Mouse (Mus musculus): ENCODE data around the gene Atg9b. TPM values are rescaled to one million over a fixed set of nuclear protein-coding genes. Genes with fewer than 3 reads are reported as not detected.

Gene Atg9b
- polyA plus RNA-seq, 1 experiment: 4.0 TPM

GRCm38 (mm10) chr5:24387264-24388241 lies 4.4 kb downstream of the Atg9b start:
- H3K4me2 ChIP-seq (ENCODE audit: low read depth): peak overlapping the region; percentile 35
- no peak overlapping the region for H3K4me3 ChIP-seq
- H3ac ChIP-seq (ENCODE audit: control insufficient read depth, insufficient read length): peak overlapping the region; percentile 14
- no peaks in the 10 kb centered on the region for H3K36me3 ChIP-seq (ENCODE audit: control insufficient read depth, insufficient read depth)
- TF ChIP-seq MYOG (IDR thresholded peaks at IDR 0.05; ENCODE audit: control insufficient read depth in 1 of 3, insufficient read depth in 1 of 3, insufficient read length in 2 of 3, low read depth in 2 of 3) (peak in 1 of 3 experiments; percentile 64), MYOD1 (IDR thresholded peaks at IDR 0.05; ENCODE audit: control insufficient read depth in 1 of 3, insufficient read length in 2 of 3, low read depth in 2 of 3) (peak in 2 of 3 experiments; percentile 28 to 29), TCF3 (IDR thresholded peaks at IDR 0.05; ENCODE audit: insufficient read length, low read depth) (no peak)
- no peaks in the 10 kb centered on the region for H3K27me3 ChIP-seq (ENCODE audit: control insufficient read depth, insufficient read depth, insufficient read length)
- H3K79me2 ChIP-seq (ENCODE audit: control insufficient read depth, insufficient read depth): no peaks in the 10 kb centered on the region

GRCm38 (mm10) chr5:24385887-24386550 lies 5.9 kb downstream of the Atg9b start:
- Histone ChIP-seq H3K36me3 (ENCODE audit: control insufficient read depth, insufficient read depth) (no peaks in the 10 kb centered on the region), H3K27me3 (ENCODE audit: control insufficient read depth, insufficient read depth, insufficient read length) (no peaks in the 10 kb centered on the region), H3K4me2 (ENCODE audit: low read depth) (no peak overlapping the region), H3K79me2 (ENCODE audit: control insufficient read depth, insufficient read depth) (no peaks in the 10 kb centered on the region), H3ac (ENCODE audit: control insufficient read depth, insufficient read length) (no peak overlapping the region), H3K4me3 (no peak overlapping the region)
- no peak for TF ChIP-seq MYOD1 (IDR thresholded peaks at IDR 0.05; ENCODE audit: control insufficient read depth in 1 of 3, insufficient read length in 2 of 3, low read depth in 2 of 3)
- no peak for TF ChIP-seq POLR2AphosphoS2 (IDR thresholded peaks at IDR 0.05; ENCODE audit: insufficient read length, low read depth)
- no peak for TF ChIP-seq TCF3 (IDR thresholded peaks at IDR 0.05; ENCODE audit: insufficient read length, low read depth)
- no peak for TF ChIP-seq TCF12 (IDR thresholded peaks at IDR 0.05; ENCODE audit: insufficient read depth, poor library complexity, severe bottlenecking)
- TF ChIP-seq SRF (IDR thresholded peaks at IDR 0.05; ENCODE audit: control insufficient read depth, insufficient read length, low read depth): no peak
- TF ChIP-seq POLR2A (IDR thresholded peaks at IDR 0.05; ENCODE audit: insufficient read length, low read depth): no peak
- no peak for TF ChIP-seq MYOG (IDR thresholded peaks at IDR 0.05; ENCODE audit: control insufficient read depth in 1 of 3, insufficient read depth in 1 of 3, insufficient read length in 2 of 3, low read depth in 2 of 3)
- TF ChIP-seq E2F4 (IDR thresholded peaks at IDR 0.05; ENCODE audit: insufficient read depth): no peak
- TF ChIP-seq USF1 (IDR thresholded peaks at IDR 0.05; ENCODE audit: low read depth): no peak
- no peak for TF ChIP-seq MAX (IDR thresholded peaks at IDR 0.05; ENCODE audit: low read depth)
- no peak for TF ChIP-seq CEBPB (IDR thresholded peaks at IDR 0.05; ENCODE audit: insufficient read depth, poor library complexity, severe bottlenecking)
- no peak for TF ChIP-seq REST (IDR thresholded peaks at IDR 0.05; ENCODE audit: insufficient read depth, insufficient read length)

GRCm38 (mm10) chr5:24385374-24385773 lies 6.6 kb downstream of the Atg9b start:
- Histone ChIP-seq H3K79me2 (ENCODE audit: control insufficient read depth, insufficient read depth) (no peaks in the 10 kb centered on the region), H3ac (ENCODE audit: control insufficient read depth, insufficient read length) (no peak overlapping the region), H3K27me3 (ENCODE audit: control insufficient read depth, insufficient read depth, insufficient read length) (no peaks in the 10 kb centered on the region), H3K4me2 (ENCODE audit: low read depth) (no peak overlapping the region), H3K36me3 (ENCODE audit: control insufficient read depth, insufficient read depth) (no peaks in the 10 kb centered on the region), H3K4me3 (no peak overlapping the region)
- TF ChIP-seq MAX (IDR thresholded peaks at IDR 0.05; ENCODE audit: low read depth) (no peak), TCF3 (IDR thresholded peaks at IDR 0.05; ENCODE audit: insufficient read length, low read depth) (no peak), SRF (IDR thresholded peaks at IDR 0.05; ENCODE audit: control insufficient read depth, insufficient read length, low read depth) (no peak), POLR2AphosphoS2 (IDR thresholded peaks at IDR 0.05; ENCODE audit: insufficient read length, low read depth) (no peak), MYOD1 (IDR thresholded peaks at IDR 0.05; ENCODE audit: control insufficient read depth in 1 of 3, insufficient read length in 2 of 3, low read depth in 2 of 3) (no peak)

DNA sequence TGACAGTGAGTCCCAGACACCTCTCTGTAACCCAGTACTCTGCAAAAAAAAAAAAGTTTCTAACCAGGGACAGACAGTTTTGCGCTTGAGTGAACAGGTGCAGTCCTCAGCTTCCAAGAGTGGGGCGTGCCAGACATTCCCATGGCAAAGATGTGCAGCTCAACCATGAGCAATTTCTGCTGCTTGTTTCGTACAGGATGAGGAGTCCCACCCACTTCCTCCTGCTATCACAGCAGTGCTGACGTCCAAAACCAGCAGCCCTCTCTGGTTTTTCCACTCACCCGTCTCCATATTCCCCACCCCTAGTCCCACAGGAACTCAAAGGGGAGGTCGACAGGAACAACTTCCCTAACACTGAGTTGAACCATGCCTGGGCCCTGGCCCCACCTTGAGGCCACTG lies 7.5 kb downstream of the Atg9b start:
- peak overlapping the region; percentile 30 for H3K4me3 ChIP-seq
- no peaks in the 10 kb centered on the region for H3K79me2 ChIP-seq (ENCODE audit: control insufficient read depth, insufficient read depth)
- H3ac ChIP-seq (ENCODE audit: control insufficient read depth, insufficient read length): no peak overlapping the region
- peaks cover 8% of the 10 kb centered on the region for H3K27me3 ChIP-seq (ENCODE audit: control insufficient read depth, insufficient read depth, insufficient read length)
- no peaks in the 10 kb centered on the region for H3K36me3 ChIP-seq (ENCODE audit: control insufficient read depth, insufficient read depth)
- peak overlapping the region; percentile 98 for H3K4me2 ChIP-seq (ENCODE audit: low read depth)
- 0 out of 2 replicates have a peak, but pooled peaks have one; percentile 9 for TF ChIP-seq CEBPB (IDR thresholded peaks at IDR 0.05; ENCODE audit: insufficient read depth, poor library complexity, severe bottlenecking)
- peak; percentile 23 for TF ChIP-seq TCF12 (IDR thresholded peaks at IDR 0.05; ENCODE audit: insufficient read depth, poor library complexity, severe bottlenecking)
- TF ChIP-seq MYOG (IDR thresholded peaks at IDR 0.05; ENCODE audit: control insufficient read depth in 1 of 3, insufficient read depth in 1 of 3, insufficient read length in 2 of 3, low read depth in 2 of 3): peak in 2 of 3 experiments; percentile 58 to 82
- TF ChIP-seq MAX (IDR thresholded peaks at IDR 0.05; ENCODE audit: low read depth): no peak
- peak; percentile 53 to 89 (median 73) for TF ChIP-seq MYOD1 (IDR thresholded peaks at IDR 0.05; ENCODE audit: control insufficient read depth in 1 of 3, insufficient read length in 2 of 3, low read depth in 2 of 3)
